Mouse (Mus musculus) cerebellum, adult 9-11 months (tissue): ENCODE data around the gene Ppp1r1c.
"Not testable (repeated sequence)": the region's sequence is repeated elsewhere in the genome, so short reads cannot be mapped to it uniquely, and the experiment has no call there.

Source experiments
- DNase-seq: peaks from one replicate; pipeline ENCODE4 v3.0.0; 2022

Ppp1r1c gene

GRCm38 (mm10) chr2:79751685-79752084 lies 44.1 kb downstream of the Ppp1r1c start:
- DNase-seq = no peak

GRCm38 (mm10) chr2:79760018-79760417 lies 52.4 kb downstream of the Ppp1r1c start:
- no peak for DNase-seq

- no peak for DNase-seq
Observed at GRCm38 (mm10) chr2:79762723-79763388, 55.3 kb downstream of the Ppp1r1c start.

- no peak for DNase-seq
Observed at GRCm38 (mm10) chr2:79765032-79765431, 57.5 kb downstream of the Ppp1r1c start.

- DNase-seq = no peak
Observed at GRCm38 (mm10) chr2:79765723-79766122, 58.1 kb downstream of the Ppp1r1c start.

- no peak for DNase-seq
Observed at GRCm38 (mm10) chr2:79768625-79769024, 61.0 kb downstream of the Ppp1r1c start.

- no peak for DNase-seq
Observed at GRCm38 (mm10) chr2:79770307-79770706, 62.7 kb downstream of the Ppp1r1c start.

- DNase-seq = peak; percentile 33
Observed at GRCm38 (mm10) chr2:79774372-79774771, 66.8 kb downstream of the Ppp1r1c start.

- no peak for DNase-seq
Observed at GRCm38 (mm10) chr2:79777801-79778200, 70.2 kb downstream of the Ppp1r1c start.

GRCm38 (mm10) chr2:79780772-79781171 lies 73.2 kb downstream of the Ppp1r1c start:
- DNase-seq = no peak

- DNase-seq = no peak
Observed at GRCm38 (mm10) chr2:79785541-79786134, 78.1 kb downstream of the Ppp1r1c start.

GRCm38 (mm10) chr2:79786467-79786866 lies 78.9 kb downstream of the Ppp1r1c start:
- DNase-seq = no peak

GRCm38 (mm10) chr2:79793186-79793585 lies 85.6 kb downstream of the Ppp1r1c start:
- no peak for DNase-seq

- no peak for DNase-seq
Observed at GRCm38 (mm10) chr2:79797444-79797843, 89.9 kb downstream of the Ppp1r1c start.

GRCm38 (mm10) chr2:79798627-79799026 lies 91.0 kb downstream of the Ppp1r1c start:
- DNase-seq = no peak

GRCm38 (mm10) chr2:79815708-79816484 lies 108.3 kb downstream of the Ppp1r1c start:
- DNase-seq = no peak

- no peak for DNase-seq
Observed at GRCm38 (mm10) chr2:79819543-79819942, 112.0 kb downstream of the Ppp1r1c start.

- no peak for DNase-seq
Observed at GRCm38 (mm10) chr2:79825853-79826252, 118.3 kb downstream of the Ppp1r1c start.

- DNase-seq = no peak
Observed at GRCm38 (mm10) chr2:79839090-79839489, 131.5 kb downstream of the Ppp1r1c start.

GRCm38 (mm10) chr2:79839513-79839912 lies 131.9 kb downstream of the Ppp1r1c start:
- DNase-seq = no peak

- DNase-seq = not testable (repeated sequence)
Observed at GRCm38 (mm10) chr2:79847396-79847795, 139.8 kb downstream of the Ppp1r1c start.

GRCm38 (mm10) chr2:79856874-79857273 lies 149.3 kb downstream of the Ppp1r1c start:
- DNase-seq = no peak

- DNase-seq = peak; percentile 8
Observed at GRCm38 (mm10) chr2:79865275-79865999, 157.9 kb downstream of the Ppp1r1c start.
